Comparison of ENCODE assay signal across 23 mouse cellular contexts in the genomic region with DNA sequence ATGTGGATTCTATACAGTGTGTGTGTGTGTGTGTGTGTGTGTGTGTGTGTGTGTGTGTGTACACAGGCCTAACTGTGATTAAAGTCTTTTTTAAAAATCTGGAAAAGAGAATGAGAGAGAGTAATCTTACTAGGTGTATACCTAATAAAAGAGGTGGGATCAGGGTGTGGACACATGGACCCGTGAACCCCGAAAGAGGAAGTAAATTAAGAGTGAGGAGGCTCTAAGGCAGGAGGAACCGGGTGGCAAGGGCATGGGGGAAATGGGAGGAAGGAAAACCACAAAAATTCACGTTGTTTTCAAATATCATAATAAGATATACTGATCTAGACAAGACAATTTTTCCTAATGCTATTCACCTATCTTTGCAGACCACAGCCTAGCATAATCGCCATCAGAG. TPM values are rescaled to one million over a fixed set of nuclear protein-coding genes. Genes with fewer than 3 reads are reported as not detected.
"Had no signal": no experiment of that assay in that cellular context is flagged by ENCODE, and none has a peak within 500 bp of the region (broad histone marks: within the 10 kb centered on the region; RNA-seq: fewer than 3 reads in every experiment).

No protein-coding gene starts in this region.

- H3K9ac ChIP-seq: liver, embryonic 15.5 days; liver, postnatal 0 days; lung, embryonic 15.5 days; midbrain, embryonic 13.5 days; midbrain, embryonic 15.5 days; neural tube, embryonic 12.5 days had no signal

- H3K27ac ChIP-seq: liver, embryonic 15.5 days; lung, embryonic 15.5 days; macrophage; midbrain, embryonic 13.5 days; midbrain, embryonic 15.5 days; neural tube, embryonic 12.5 days had no signal

- H3K4me2 ChIP-seq: liver, embryonic 15.5 days; lung, embryonic 15.5 days; midbrain, embryonic 11.5 days; midbrain, embryonic 13.5 days; midbrain, embryonic 15.5 days; neural tube, embryonic 12.5 days had no signal

- H3K4me3 ChIP-seq: liver, embryonic 15.5 days; lung, embryonic 15.5 days; megakaryocyte, embryonic 14.5 days; midbrain, embryonic 13.5 days; midbrain, embryonic 15.5 days; neural tube, embryonic 12.5 days had no signal

- DNase-seq: liver, postnatal 0 days; lung, adult 2 months; lung, postnatal 14 days; lung, postnatal 36 days; right cerebral cortex, postnatal 14 days; spleen, adult 18-20 months; thymus, adult 2 months; thymus, postnatal 36 days had no signal

- H3K9me3 ChIP-seq: liver, embryonic 15.5 days; lung, embryonic 15.5 days; megakaryocyte, embryonic 14.5 days; midbrain, embryonic 13.5 days; midbrain, embryonic 15.5 days; neural tube, embryonic 12.5 days had no signal

- H3K27me3 ChIP-seq: liver, embryonic 15.5 days; lung, embryonic 15.5 days; megakaryocyte, embryonic 14.5 days; midbrain, embryonic 13.5 days; midbrain, embryonic 15.5 days; neural tube, embryonic 12.5 days had no signal

- H3K36me3 ChIP-seq: liver, embryonic 15.5 days; lung, embryonic 15.5 days; midbrain, embryonic 13.5 days; midbrain, embryonic 15.5 days; neural tube, embryonic 12.5 days had no signal

- ATAC-seq: liver, postnatal 0 days; lung, postnatal 0 days; midbrain, embryonic 13.5 days; midbrain, embryonic 15.5 days had no signal

- H3K4me1 ChIP-seq: liver, embryonic 15.5 days; lung, embryonic 15.5 days; megakaryocyte, embryonic 14.5 days; midbrain, embryonic 13.5 days; midbrain, embryonic 15.5 days; neural tube, embryonic 12.5 days had no signal

RNA-seq across cellular contexts. Expression of a gene that starts 6.3 kb away (rescaled TPM):
- total RNA-seq: midbrain, postnatal 0 days; monocyte, adult 5-6 weeks; neutrophil, adult 5-6 weeks had no signal
- polyA plus RNA-seq: liver, embryonic 15.5 days; liver, postnatal 0 days; lung, adult 2 months; lung, embryonic 15.5 days; lung, postnatal 0 days; macrophage; midbrain, embryonic 11.5 days; midbrain, embryonic 13.5 days; midbrain, embryonic 15.5 days; midbrain, postnatal 0 days; neural tube, embryonic 12.5 days; neural tube, embryonic 14.5 days; thymus, adult 2 months had no signal

RNA-seq across cellular contexts. Expression of a gene that starts 9.6 kb away (rescaled TPM):
- total RNA-seq: midbrain, postnatal 0 days; monocyte, adult 5-6 weeks; neutrophil, adult 5-6 weeks had no signal
- polyA plus RNA-seq: liver, embryonic 15.5 days; liver, postnatal 0 days; lung, adult 2 months; lung, embryonic 15.5 days; lung, postnatal 0 days; macrophage; midbrain, embryonic 11.5 days; midbrain, embryonic 13.5 days; midbrain, embryonic 15.5 days; midbrain, postnatal 0 days; neural tube, embryonic 12.5 days; neural tube, embryonic 14.5 days; stomach, embryonic 14.5 days; stomach, embryonic 16.5 days had no signal

RNA-seq across cellular contexts. Expression of a gene that starts 32.8 kb away (rescaled TPM):
- total RNA-seq: midbrain, postnatal 0 days; monocyte, adult 5-6 weeks had no signal
- polyA plus RNA-seq: liver, embryonic 15.5 days; lung, adult 2 months; lung, embryonic 15.5 days; lung, postnatal 0 days; macrophage; midbrain, embryonic 11.5 days; midbrain, embryonic 13.5 days; midbrain, embryonic 15.5 days; midbrain, postnatal 0 days; neural tube, embryonic 12.5 days; neural tube, embryonic 14.5 days had no signal
